Mouse (Mus musculus) forebrain, embryonic 14.5 days (tissue): ENCODE measurements at regions not wholly inside any gene's neighbourhood (a gene's known extent, or its start where the extent isn't known, plus 50 kb on each side); places are given as distances from the start of the nearest gene placed in this dataset.

Experiments used
- ATAC-seq: fragments of 200-750 bp; cut with Nextera tagmentation; 2 replicates; pipeline ENCODE4 v1.8.0; 2017; ENCODE audit warnings: mild to moderate bottlenecking, moderate library complexity
- DNase-seq: peaks from one replicate; pipeline ENCODE4 v3.0.0-alpha.2; 2015; ENCODE audit warnings: low spot score
- H3K27ac ChIP-seq: fragments of 300-500 bp; sonication (generic); 2 replicates; pipeline ENCODE4 v1.5.1; 2014; ENCODE audit warnings: low read depth, mild to moderate bottlenecking, control low read depth, low read length, moderate library complexity
- H3K27me3 ChIP-seq: fragments of 300-500 bp; sonication (generic); replicated peaks from 2 replicates; pipeline ENCODE4 v1.6.1; 2014; ENCODE audit warnings: low read length, control low read depth, mixed read lengths; ENCODE audit not compliant: control insufficient read depth, insufficient read depth
- H3K36me3 ChIP-seq: fragments of 300-500 bp; sonication (generic); 2 replicates; pipeline ENCODE4 v1.6.1; 2014; ENCODE audit warnings: low read length, control low read depth; ENCODE audit not compliant: control insufficient read depth, insufficient read depth
- H3K4me1 ChIP-seq: fragments of 300-500 bp; sonication (generic); 2 replicates; pipeline ENCODE4 v1.6.1; 2014; ENCODE audit warnings: antibody characterized with exemption, low read length, control low read depth; ENCODE audit not compliant: control insufficient read depth, insufficient read depth
- H3K4me2 ChIP-seq: fragments of 300-500 bp; sonication (generic); 2 replicates; pipeline ENCODE4 v1.6.1; 2014; ENCODE audit warnings: mild to moderate bottlenecking, control low read depth, low read length
- H3K4me3 ChIP-seq: fragments of 300-500 bp; sonication (generic); 2 replicates; pipeline ENCODE4 v1.5.1; 2014; ENCODE audit warnings: low read depth, low read length, control low read depth
- H3K9ac ChIP-seq: fragments of 300-500 bp; sonication (generic); 2 replicates; pipeline ENCODE4 v1.6.1; 2014; ENCODE audit warnings: mild to moderate bottlenecking, low read length, control low read depth, moderate library complexity
- H3K9me3 ChIP-seq: fragments of 300-500 bp; sonication (generic); replicated peaks from 2 replicates; pipeline ENCODE4 v1.6.1; 2016; ENCODE audit warnings: low read length, control low read depth, mixed read lengths; ENCODE audit not compliant: control insufficient read depth
- WGBS: fragments of 180-500 bp; shearing (Covaris S2); extraction: QIAGEN DNeasy Blood & Tissue Kit; methylation state at CpG from one replicate; pipeline ENCODE4 v1.1.7; 2014; 5-methylcytosine and 5-hydroxymethylcytosine counted together

GRCm38 (mm10) chr11:19109055-19109454, 90.3 kb upstream of the Meis1 start:
- H3K4me2 ChIP-seq: no peak overlapping the region
- ATAC-seq (no peak), DNase-seq (no peak)
- H3K4me1 ChIP-seq: peaks cover 6% of the 10 kb centered on the region; the same call in 1 of the 2 replicates
- H3K27me3 ChIP-seq: peaks cover 12% of the 10 kb centered on the region; the same call in 1 of the 2 replicates
- H3K9me3 ChIP-seq: no peaks in the 10 kb centered on the region
- 63% methylated on average over 4 of the region's 4 CpGs for WGBS
- no peak overlapping the region for H3K4me3 ChIP-seq
- no peak overlapping the region for H3K9ac ChIP-seq
- no peak overlapping the region for H3K27ac ChIP-seq
- no peaks in the 10 kb centered on the region for H3K36me3 ChIP-seq

GRCm38 (mm10) chr11:19111916-19112575, 93.3 kb upstream of the Meis1 start:
- DNase-seq: peak; percentile 88
- Histone ChIP-seq H3K36me3 (no peaks in the 10 kb centered on the region), H3K4me3 (no peak overlapping the region), H3K27ac (no peak overlapping the region), H3K4me2 (no peak overlapping the region), H3K4me1 (peaks cover 3% of the 10 kb centered on the region; the same call in 1 of the 2 replicates), H3K9ac (no peak overlapping the region), H3K27me3 (0 out of 2 replicates have a peak, but pooled peaks cover 13% of the 10 kb centered on the region), H3K9me3 (no peaks in the 10 kb centered on the region)
- WGBS: 10% methylated on average over 7 of the region's 7 CpGs
- ATAC-seq: peak; percentile 84

GRCm38 (mm10) chr11:19117121-19117520, 98.3 kb upstream of the Meis1 start:
- Histone ChIP-seq H3K4me2 (no peak overlapping the region), H3K4me3 (no peak overlapping the region), H3K9me3 (no peaks in the 10 kb centered on the region), H3K27me3 (peaks cover 25% of the 10 kb centered on the region; the same call in 1 of the 2 replicates), H3K36me3 (no peaks in the 10 kb centered on the region), H3K9ac (no peak overlapping the region), H3K27ac (no peak overlapping the region), H3K4me1 (0 out of 2 replicates have a peak, but pooled peaks cover 4% of the 10 kb centered on the region)
- DNase-seq (no peak), ATAC-seq (no peak)
- WGBS: 88% methylated on average over 2 of the region's 2 CpGs

GRCm38 (mm10) chr11:19118258-19118657, 99.5 kb upstream of the Meis1 start:
- 0 out of 2 replicates have a peak, but pooled peaks cover 4% of the 10 kb centered on the region for H3K4me1 ChIP-seq
- 7% methylated on average over 4 of the region's 4 CpGs for WGBS
- H3K27ac ChIP-seq: no peak overlapping the region
- H3K4me2 ChIP-seq: no peak overlapping the region
- H3K27me3 ChIP-seq: peaks cover 31% of the 10 kb centered on the region; the same call in 1 of the 2 replicates
- H3K36me3 ChIP-seq: no peaks in the 10 kb centered on the region
- DNase-seq (peak; percentile 72), ATAC-seq (peak; percentile 86)
- no peak overlapping the region for H3K9ac ChIP-seq
- no peaks in the 10 kb centered on the region for H3K9me3 ChIP-seq
- no peak overlapping the region for H3K4me3 ChIP-seq

- Histone ChIP-seq H3K9me3 (no peaks in the 10 kb centered on the region), H3K4me1 (0 out of 2 replicates have a peak, but pooled peaks cover 4% of the 10 kb centered on the region), H3K4me2 (no peak overlapping the region), H3K27ac (no peak overlapping the region), H3K27me3 (peaks cover 31% of the 10 kb centered on the region; the same call in 1 of the 2 replicates), H3K36me3 (no peaks in the 10 kb centered on the region), H3K9ac (no peak overlapping the region), H3K4me3 (no peak overlapping the region)
- 75% methylated on average over 8 of the region's 8 CpGs for WGBS
- no peak for DNase-seq
- ATAC-seq: no peak
These were observed 101.4 kb upstream of the Meis1 start for GRCm38 (mm10) chr11:19119927-19120827.

- DNase-seq (no peak), ATAC-seq (no peak)
- 57% methylated on average over 3 of the region's 3 CpGs for WGBS
- H3K9ac ChIP-seq: no peak overlapping the region
- H3K9me3 ChIP-seq: no peaks in the 10 kb centered on the region
- no peak overlapping the region for H3K4me3 ChIP-seq
- H3K36me3 ChIP-seq: no peaks in the 10 kb centered on the region
- H3K4me2 ChIP-seq: no peak overlapping the region
- peaks cover 29% of the 10 kb centered on the region; the same call in 1 of the 2 replicates for H3K27me3 ChIP-seq
- 0 out of 2 replicates have a peak, but pooled peaks cover 4% of the 10 kb centered on the region for H3K4me1 ChIP-seq
- no peak overlapping the region for H3K27ac ChIP-seq
These were observed 102.1 kb upstream of the Meis1 start for GRCm38 (mm10) chr11:19120871-19121270.

GRCm38 (mm10) chr11:19135375-19136050, 116.7 kb upstream of the Meis1 start:
- Histone ChIP-seq H3K9ac (no peak overlapping the region), H3K27me3 (no peaks in the 10 kb centered on the region), H3K36me3 (no peaks in the 10 kb centered on the region), H3K27ac (no peak overlapping the region), H3K9me3 (no peaks in the 10 kb centered on the region), H3K4me1 (no peaks in the 10 kb centered on the region), H3K4me3 (no peak overlapping the region), H3K4me2 (no peak overlapping the region)
- WGBS: 61% methylated on average over 2 of the region's 2 CpGs
- ATAC-seq (no peak), DNase-seq (no peak)

- ATAC-seq: no peak
- no peaks in the 10 kb centered on the region for H3K9me3 ChIP-seq
These were observed 119.6 kb upstream of the Meis1 start for GRCm38 (mm10) chr11:19138423-19138822.

More at GRCm38 (mm10) chr11:19138423-19138822, 119.6 kb upstream of the Meis1 start:
- WGBS: 48% methylated on average over 5 of the region's 5 CpGs
- no peak overlapping the region for H3K9ac ChIP-seq
- H3K4me1 ChIP-seq: no peaks in the 10 kb centered on the region
- no peak overlapping the region for H3K27ac ChIP-seq
- no peaks in the 10 kb centered on the region for H3K27me3 ChIP-seq
- H3K4me3 ChIP-seq: no peak overlapping the region
- no peak for DNase-seq
- no peaks in the 10 kb centered on the region for H3K36me3 ChIP-seq
- H3K4me2 ChIP-seq: no peak overlapping the region
